Mouse (Mus musculus): ENCODE data around the gene Nrcam.

GRCm38 (mm10) chr12:44462436-44462835, 133.8 kb downstream of the Nrcam start:
- TF ChIP-seq CTCF (IDR thresholded peaks at IDR 0.05; ENCODE audit: low read depth) (no peak), EP300 (IDR thresholded peaks at IDR 0.05; ENCODE audit: low read depth) (no peak)

All from liver, embryonic 14.5 days (tissue).